Mouse (Mus musculus) c-Kit-negative CD71-positive TER-119-positive erythroid progenitor cells, embryonic 14.5 days (primary cell): ENCODE data around the gene Lekr1.
"Not testable (repeated sequence)": the region's sequence is repeated elsewhere in the genome, so short reads cannot be mapped to it uniquely, and the experiment has no call there.

Experiments
- DNase-seq: peaks from one replicate; pipeline ENCODE4 v3.0.0-alpha.2; 2013; ENCODE audit warnings: low read depth, low spot score

Lekr1 gene

DNA sequence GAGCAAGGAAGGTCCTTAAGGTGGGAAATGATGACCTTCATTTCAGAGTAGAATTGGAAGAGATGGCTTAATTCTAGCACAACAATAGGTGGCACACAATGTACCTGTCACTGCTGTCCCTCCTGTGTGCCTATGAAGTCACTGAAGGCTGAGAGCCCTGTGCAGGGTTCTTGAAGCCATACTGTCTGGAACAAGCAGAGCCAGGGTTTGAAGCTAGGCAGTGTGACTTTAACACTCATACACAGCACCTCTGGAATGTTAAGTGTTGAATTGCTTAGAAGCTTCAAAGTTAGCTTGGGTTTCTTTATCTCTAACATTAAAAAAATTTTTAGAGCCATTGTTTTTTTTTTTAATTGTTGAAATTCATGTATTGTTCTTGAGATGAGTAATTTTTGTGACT, 100.4 kb downstream of the Lekr1 start:
- no peak for DNase-seq

GRCm38 (mm10) chr3:65767202-65767862, 101.3 kb downstream of the Lekr1 start:
- no peak for DNase-seq

DNA sequence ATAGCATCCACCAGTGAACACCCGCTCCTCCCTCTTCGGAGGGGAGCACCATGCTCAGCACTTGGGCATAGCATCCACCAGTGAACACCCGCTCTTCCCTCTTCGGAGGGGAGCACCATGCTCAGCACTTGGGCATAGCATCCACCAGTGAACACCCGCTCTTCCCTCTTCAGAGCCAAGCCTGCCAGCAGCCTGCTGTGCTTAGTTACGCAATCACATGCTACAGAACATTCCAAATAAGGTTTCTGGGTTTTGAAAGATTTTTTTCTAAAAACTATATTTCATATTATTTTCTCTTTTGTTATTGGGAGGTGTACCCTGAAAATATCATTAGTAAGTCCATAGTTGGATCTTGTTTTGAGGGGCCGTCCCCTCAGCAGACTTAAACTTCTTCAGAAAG, 103.6 kb downstream of the Lekr1 start:
- DNase-seq, result not testable (repeated sequence)

DNA sequence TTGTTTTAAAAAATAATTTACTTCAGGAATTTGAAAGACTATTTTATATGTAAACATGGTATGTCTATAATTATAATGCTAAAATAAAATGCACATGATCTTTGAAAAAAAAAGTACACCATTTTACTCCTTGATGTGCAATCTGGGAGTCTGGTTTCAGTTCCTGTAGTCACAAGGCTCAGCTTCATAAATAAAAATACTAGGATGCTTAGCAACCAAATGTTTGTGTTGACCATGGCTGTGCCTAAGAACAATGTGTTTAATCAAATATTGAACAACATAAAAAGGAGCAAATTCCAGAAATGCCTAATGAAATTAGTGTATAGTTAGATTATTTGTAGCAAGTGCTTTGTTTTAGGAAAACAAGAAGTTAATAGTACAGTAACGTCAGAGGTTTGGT, 107.9 kb downstream of the Lekr1 start:
- no peak for DNase-seq

- DNase-seq, result no peak
These were observed 109.1 kb downstream of the Lekr1 start for GRCm38 (mm10) chr3:65775096-65775495.

DNA sequence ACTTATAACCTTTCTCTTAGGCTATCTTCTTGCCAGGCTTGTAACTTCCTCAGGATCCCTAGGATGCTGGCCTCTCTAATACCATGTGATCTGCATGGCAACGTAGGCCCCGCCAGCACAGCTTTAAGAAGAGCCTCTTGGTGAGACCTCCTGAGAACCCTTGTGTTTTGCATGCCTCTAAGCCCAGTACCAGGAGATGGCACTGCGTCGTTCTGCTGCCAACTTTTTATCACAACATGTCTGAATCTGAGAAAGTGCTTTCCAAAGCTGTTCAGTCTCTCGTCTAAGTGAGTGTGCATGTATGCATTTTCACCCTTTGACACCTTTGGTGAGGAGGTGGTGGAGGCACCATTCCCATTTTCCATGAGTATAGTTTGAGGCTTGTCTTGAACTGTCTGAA, 116.2 kb downstream of the Lekr1 start:
- no peak for DNase-seq

GRCm38 (mm10) chr3:65790076-65790685, 124.2 kb downstream of the Lekr1 start:
- no peak for DNase-seq

DNA sequence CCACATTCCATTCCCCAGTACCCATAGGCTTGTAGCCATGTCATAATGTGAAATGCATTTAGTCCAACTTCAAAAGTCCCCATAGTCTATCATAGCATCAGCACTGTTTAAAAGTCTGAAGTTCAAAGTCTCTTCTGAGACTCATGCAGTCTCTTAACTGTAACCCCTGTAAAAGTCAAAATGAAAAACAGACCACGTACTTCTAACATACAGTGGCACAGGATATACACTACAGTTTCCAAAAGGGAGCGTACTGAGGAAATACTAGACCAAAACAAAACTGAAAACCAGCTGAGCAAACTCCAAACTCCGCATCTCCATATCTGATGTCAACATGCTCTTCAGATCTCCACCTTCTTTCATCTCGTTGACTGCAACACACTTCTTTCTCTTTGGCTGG, 127.5 kb downstream of the Lekr1 start:
- DNase-seq, result no peak

- no peak for DNase-seq
These were observed 128.7 kb downstream of the Lekr1 start for GRCm38 (mm10) chr3:65794711-65795110.

- no peak for DNase-seq
These were observed 131.5 kb downstream of the Lekr1 start for GRCm38 (mm10) chr3:65797345-65798137.

GRCm38 (mm10) chr3:65800962-65801361, 134.9 kb downstream of the Lekr1 start:
- DNase-seq, result no peak

- DNase-seq, result no peak
These were observed 136.2 kb downstream of the Lekr1 start for GRCm38 (mm10) chr3:65802185-65802584.

- no peak for DNase-seq
These were observed 136.8 kb downstream of the Lekr1 start for GRCm38 (mm10) chr3:65802868-65803267.

- no peak for DNase-seq
These were observed 148.9 kb downstream of the Lekr1 start for GRCm38 (mm10) chr3:65814881-65815280.

GRCm38 (mm10) chr3:65816012-65816411, 150.0 kb downstream of the Lekr1 start:
- DNase-seq, result no peak

DNA sequence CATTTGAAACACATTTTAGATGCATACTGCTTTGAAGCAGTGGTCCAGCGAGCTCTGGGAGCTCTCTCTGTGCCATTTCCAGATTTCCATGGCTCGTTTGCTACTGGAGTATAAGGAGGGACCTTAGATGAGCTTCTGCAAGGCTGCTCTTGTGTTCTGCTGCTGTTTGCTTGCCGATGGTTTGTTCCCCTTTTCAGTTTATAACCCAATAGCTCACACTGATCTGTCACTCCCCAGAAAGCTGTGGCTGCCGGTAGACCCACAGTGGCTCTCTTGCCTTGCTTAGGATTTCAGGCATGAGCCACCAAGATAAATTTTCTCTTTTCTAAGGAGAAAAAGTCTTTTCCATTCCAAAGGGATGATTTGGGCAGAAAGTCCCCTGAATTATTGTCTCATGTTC, 152.6 kb downstream of the Lekr1 start:
- DNase-seq, result no peak

DNA sequence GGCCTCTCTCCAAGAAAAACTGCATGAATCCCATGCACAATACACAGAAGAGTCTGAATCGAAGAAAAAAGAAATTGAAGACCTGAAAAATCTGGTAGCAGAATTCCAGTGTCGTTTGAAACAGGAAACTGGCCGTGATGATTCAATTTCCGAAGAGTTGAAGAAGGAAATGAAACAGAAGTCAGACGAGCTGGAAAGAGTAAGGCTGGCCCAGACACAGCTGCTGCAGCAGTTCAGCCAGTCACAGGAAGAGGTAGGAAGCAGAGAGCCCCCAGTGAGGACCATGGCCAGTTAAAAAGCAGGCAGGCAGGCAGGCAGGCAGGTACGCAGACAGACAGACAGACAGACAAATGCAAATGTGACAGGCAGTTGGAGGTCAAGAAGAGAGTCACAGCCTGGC, 153.8 kb downstream of the Lekr1 start:
- DNase-seq, result no peak

DNA sequence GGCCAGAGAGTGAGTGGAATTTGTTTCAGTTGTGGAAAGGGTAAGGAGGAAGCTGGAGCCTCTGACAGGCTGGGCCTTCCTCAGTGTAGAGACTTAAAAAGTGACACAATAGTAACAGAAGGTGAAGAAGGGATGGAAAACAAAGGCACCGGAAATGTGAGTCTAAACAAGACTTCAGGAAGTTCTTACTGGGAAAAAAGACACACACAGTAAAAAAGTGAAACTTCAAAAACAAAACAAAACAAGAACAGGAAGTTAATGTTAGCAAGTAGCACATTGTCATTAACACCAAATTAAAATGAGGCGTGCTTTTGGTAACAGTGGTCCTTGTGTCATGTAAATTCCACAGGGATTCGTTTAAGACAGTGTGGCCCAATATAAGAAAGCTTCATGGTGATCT, 158.9 kb downstream of the Lekr1 start:
- DNase-seq, result no peak

DNA sequence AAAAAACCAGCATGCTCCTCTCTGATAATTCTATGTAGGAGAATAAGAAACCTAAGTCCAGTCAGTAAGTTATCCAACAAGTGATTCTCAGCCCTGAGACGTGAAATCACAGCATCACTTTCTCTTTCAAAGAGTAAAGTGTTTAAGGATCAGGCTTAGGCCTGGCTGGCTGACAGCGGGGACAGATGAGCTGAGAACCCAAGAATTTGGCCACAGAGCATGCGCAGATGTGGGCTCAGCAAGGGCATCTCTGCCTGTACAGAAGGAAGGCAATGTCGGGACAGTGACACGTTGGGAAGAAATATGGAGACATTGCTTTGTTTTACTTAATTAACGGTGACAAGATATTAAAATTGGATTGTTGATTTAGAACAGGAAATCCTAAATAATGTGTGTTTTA, 160.7 kb downstream of the Lekr1 start:
- DNase-seq, result no peak

GRCm38 (mm10) chr3:65827400-65827799, 161.4 kb downstream of the Lekr1 start:
- no peak for DNase-seq

- DNase-seq, result no peak
These were observed 162.0 kb downstream of the Lekr1 start for GRCm38 (mm10) chr3:65828020-65828419.

DNA sequence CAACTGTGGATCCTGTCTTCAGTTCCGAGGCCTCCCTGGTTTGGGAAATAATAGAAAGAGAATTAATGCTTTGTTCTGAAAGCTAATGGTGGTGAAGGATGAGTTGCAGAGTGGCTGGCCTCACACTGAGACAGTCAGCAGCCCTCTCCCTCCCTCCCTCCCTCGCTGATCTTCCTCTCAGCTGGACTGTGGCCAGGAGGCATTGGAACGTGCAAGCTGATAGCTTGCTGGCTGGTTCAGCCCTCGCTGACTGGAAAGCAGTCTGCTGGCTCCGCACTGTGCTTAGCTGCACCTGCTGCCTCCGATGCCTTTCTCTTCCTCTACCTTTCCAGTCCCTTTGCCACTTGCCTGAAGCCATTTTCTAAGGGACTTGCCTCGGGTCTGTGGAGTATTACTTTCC, 163.2 kb downstream of the Lekr1 start:
- DNase-seq, result no peak

- DNase-seq, result no peak
These were observed 164.0 kb downstream of the Lekr1 start for GRCm38 (mm10) chr3:65829943-65830483.
